Mouse (Mus musculus) 416B (cell line): ENCODE measurements around the gene Sun5.

Source experiments
- DNase-seq: peaks from one replicate; pipeline ENCODE4 v3.0.0; 2011; ENCODE audit warnings: low read depth

Sun5 gene

DNA sequence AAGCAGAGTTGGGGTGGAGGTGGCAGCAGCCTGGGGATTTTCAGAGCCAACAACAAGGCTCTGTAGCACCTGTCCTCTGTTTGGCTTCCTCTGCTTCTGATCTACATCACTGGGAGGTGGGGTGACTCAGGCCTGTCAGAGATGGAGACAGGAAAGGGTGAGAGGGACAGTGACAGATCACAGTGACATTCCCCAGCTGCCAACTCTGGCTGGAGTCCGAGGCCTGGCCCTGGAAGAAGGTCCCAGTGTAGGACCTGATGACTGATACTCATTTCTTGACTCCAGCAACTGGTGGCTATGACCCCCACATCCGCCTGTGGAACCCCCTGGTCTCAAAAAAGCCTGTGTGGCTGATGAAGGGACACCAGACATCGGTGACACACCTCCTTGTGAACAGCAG is 61.0 kb downstream of the Sun5 start:
- no peak for DNase-seq

DNA sequence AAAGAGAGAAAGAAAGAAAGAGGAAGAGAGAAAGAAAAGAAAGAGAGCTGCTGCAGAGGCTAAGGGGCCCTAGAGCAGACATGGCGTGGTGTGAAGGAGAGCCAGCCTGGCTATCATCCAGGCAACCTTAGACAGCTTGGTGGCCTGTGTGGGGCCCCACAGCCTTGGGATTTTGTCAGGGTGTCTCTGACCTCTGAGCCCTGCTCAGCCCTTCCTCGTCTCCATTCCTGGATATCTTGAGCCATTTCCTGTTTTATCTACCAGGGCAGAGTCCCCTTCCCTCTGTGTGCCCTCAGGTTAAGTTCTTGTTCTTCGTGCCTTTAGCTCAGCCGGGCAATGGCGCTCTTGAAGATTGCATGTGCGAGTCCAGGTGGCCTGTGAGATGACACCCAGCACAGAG is 62.0 kb downstream of the Sun5 start:
- DNase-seq, result no peak

DNA sequence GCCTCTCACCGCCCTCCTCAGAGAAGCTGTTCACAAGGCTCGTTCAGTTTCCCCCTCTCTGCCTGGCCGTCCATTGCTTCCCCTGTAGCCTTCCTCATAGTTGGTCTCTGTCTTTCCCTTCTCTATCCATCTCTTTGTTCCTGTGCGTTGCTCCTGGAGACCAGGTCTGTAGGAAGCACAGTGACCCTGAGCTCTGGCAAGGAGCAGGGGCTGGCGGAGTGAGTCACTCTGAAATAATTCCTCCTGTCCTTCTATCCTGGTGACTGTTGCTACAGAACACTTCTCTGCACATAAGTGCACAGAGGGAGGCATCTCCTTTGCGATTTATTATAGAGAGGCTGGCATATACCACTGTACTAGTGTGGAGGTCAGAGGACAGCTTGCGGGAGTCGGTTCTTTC is 62.7 kb downstream of the Sun5 start:
- DNase-seq, result no peak

- DNase-seq, result peak; percentile 68
These were observed 63.4 kb downstream of the Sun5 start for GRCm38 (mm10) chr2:153807464-153807863.
